Mouse (Mus musculus): ENCODE measurements at regions not wholly inside any gene's neighbourhood (a gene's known extent, or its start where the extent isn't known, plus 50 kb on each side); places are given as distances from the start of the nearest gene placed in this dataset.

DNA sequence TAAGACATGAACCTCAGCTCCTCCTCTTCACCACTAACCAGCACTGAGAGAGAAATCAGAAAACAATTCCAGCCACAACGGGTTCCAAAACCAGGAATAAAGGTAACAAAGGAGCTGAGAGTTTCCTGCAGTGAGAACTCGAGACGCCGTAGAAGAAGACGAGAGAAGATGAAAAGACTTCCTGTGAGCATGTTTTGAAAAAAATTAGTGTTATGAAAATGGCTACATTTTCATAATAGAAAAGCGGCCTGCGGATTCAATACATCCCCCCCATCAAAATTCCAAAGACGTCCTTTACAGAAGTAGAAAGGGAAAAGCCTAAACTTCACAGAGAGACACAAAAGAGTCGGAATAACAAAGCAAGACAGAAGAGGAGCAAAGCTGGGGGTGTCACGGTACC, 193.6 kb upstream of the A430005L14Rik start:
- no peak overlapping the region for H3K4me3 ChIP-seq (ENCODE audit: control insufficient read depth in 1 of 2, insufficient read depth in 1 of 2, low read depth in 1 of 2, low read length in 2 of 2)
- 80% methylated on average over 10 of the region's 10 CpGs for WGBS
- ATAC-seq (ENCODE audit: insufficient number of reproducible peaks, insufficient read depth, low FRiP score, low read depth): no peak

DNA sequence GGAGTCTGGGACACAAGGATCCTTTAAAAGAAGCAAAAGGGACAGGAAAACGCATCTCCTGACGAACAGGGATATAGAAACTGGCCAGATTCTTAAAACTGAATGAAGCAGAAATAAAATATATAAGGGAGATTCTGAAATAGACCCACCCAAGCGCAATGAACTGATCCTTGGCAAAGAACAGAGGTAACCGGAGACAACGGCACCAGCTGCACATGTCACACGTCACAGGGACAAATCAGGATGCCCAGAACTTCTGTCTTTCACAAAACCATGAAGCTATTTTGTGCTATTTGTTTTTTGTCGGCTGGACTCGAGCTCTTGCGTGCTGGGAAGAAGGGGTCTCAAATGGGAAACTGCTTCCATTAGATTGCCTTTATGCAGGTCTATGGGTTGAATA, 189.3 kb upstream of the A430005L14Rik start:
- H3K4me1 ChIP-seq (ENCODE audit: control insufficient read depth in 2 of 2, insufficient read depth in 2 of 2, low read length in 2 of 2): peaks cover 0 to 6% of the 10 kb centered on the region in 2 experiments; a peak in 1 of 4 replicates
- no peak overlapping the region for H3K27ac ChIP-seq (replicated peaks in 1 of 2; ENCODE audit: control insufficient read depth in 1 of 2, insufficient read depth in 1 of 2, low read depth in 2 of 2, low read length in 2 of 2)
- ATAC-seq (ENCODE audit: insufficient number of reproducible peaks, insufficient read depth, low FRiP score, low read depth): no peak
- H3K9ac ChIP-seq (ENCODE audit: low read length): no peak overlapping the region
- 81% methylated on average over 9 of the region's 9 CpGs for WGBS
- H3K4me2 ChIP-seq (ENCODE audit: low read length): no peak overlapping the region
- H3K36me3 ChIP-seq (ENCODE audit: control insufficient read depth, insufficient read depth, low read length): no peaks in the 10 kb centered on the region
- H3K27me3 ChIP-seq (ENCODE audit: control insufficient read depth, insufficient read depth, low read length): no peaks in the 10 kb centered on the region
- H3K4me3 ChIP-seq (ENCODE audit: control insufficient read depth in 1 of 2, insufficient read depth in 1 of 2, low read depth in 1 of 2, low read length in 2 of 2): no peak overlapping the region
- no peaks in the 10 kb centered on the region for H3K9me3 ChIP-seq (ENCODE audit: control insufficient read depth, low read length)

More for the DNA sequence above, 193.6 kb upstream of the A430005L14Rik start:
- no peak overlapping the region for H3K27ac ChIP-seq (replicated peaks in 1 of 2; ENCODE audit: control insufficient read depth in 1 of 2, insufficient read depth in 1 of 2, low read depth in 2 of 2, low read length in 2 of 2)
- H3K36me3 ChIP-seq (ENCODE audit: control insufficient read depth, insufficient read depth, low read length): no peaks in the 10 kb centered on the region
- no peaks in the 10 kb centered on the region for H3K27me3 ChIP-seq (ENCODE audit: control insufficient read depth, insufficient read depth, low read length)
- H3K4me1 ChIP-seq (ENCODE audit: control insufficient read depth in 2 of 2, insufficient read depth in 2 of 2, low read length in 2 of 2): 0 out of 4 replicates have a peak, but pooled peaks cover 0 to 2% of the 10 kb centered on the region in 2 experiments
- no peaks in the 10 kb centered on the region for H3K9me3 ChIP-seq (ENCODE audit: control insufficient read depth, low read length)
- no peak overlapping the region for H3K4me2 ChIP-seq (ENCODE audit: low read length)
- H3K9ac ChIP-seq (ENCODE audit: low read length): no peak overlapping the region

DNA sequence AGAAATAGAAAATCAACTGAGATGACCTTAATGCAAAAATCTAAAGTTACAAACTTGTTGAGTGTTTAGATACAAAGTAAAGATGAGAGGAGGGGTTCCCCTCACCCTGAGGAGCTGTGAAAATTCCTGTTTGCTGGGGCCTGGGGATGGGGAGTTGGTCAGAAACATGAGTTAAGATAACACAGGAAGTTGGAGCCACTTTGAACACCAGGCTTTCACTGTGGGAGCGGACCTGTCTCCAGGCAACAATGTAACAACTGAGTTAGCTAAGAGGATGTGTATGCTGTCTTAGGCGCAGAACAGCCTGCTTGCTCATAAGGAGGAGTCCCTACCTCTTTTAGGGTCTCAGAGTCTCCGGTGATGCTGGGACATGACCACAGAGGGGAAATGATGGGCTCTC, 188.7 kb upstream of the A430005L14Rik start:
- WGBS: 10% methylated on average over 3 of the region's 3 CpGs

DNA sequence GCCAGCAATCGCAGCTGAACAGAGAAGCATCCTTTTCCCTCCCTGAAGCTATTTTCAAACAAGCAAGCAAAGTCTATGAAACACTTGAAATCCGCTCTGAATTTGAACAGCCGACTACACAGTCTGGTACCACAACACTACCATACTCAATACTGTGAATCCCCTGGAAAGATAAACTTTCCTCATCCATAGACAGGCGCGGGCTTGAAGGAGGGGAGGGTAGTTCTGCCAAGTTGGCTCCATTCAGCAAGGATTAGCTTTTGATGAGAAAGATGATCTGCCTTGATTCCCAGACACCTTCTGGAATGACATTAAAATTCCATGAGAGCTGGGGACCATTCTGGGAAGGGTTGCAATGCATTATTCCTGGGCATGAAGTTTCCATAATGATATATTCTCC, 186.4 kb upstream of the A430005L14Rik start:
- 76% methylated on average over 5 of the region's 5 CpGs for WGBS
- no peak for ATAC-seq (ENCODE audit: insufficient number of reproducible peaks, insufficient read depth, low FRiP score, low read depth)

More for the DNA sequence above, 188.7 kb upstream of the A430005L14Rik start:
- Histone ChIP-seq H3K36me3 (ENCODE audit: control insufficient read depth, insufficient read depth, low read length) (no peaks in the 10 kb centered on the region), H3K27me3 (ENCODE audit: control insufficient read depth, insufficient read depth, low read length) (no peaks in the 10 kb centered on the region), H3K4me1 (ENCODE audit: control insufficient read depth in 2 of 2, insufficient read depth in 2 of 2, low read length in 2 of 2) (peaks cover 0 to 6% of the 10 kb centered on the region in 2 experiments; a peak in 1 of 4 replicates), H3K9me3 (ENCODE audit: control insufficient read depth, low read length) (peaks cover 2% of the 10 kb centered on the region; the same call in 1 of the 2 replicates), H3K9ac (ENCODE audit: low read length) (no peak overlapping the region), H3K4me3 (ENCODE audit: control insufficient read depth in 1 of 2, insufficient read depth in 1 of 2, low read depth in 1 of 2, low read length in 2 of 2) (no peak overlapping the region), H3K4me2 (ENCODE audit: low read length) (no peak overlapping the region), H3K27ac (replicated peaks in 1 of 2; ENCODE audit: control insufficient read depth in 1 of 2, insufficient read depth in 1 of 2, low read depth in 2 of 2, low read length in 2 of 2) (no peak overlapping the region)
- ATAC-seq (ENCODE audit: insufficient number of reproducible peaks, insufficient read depth, low FRiP score, low read depth): no peak

DNA sequence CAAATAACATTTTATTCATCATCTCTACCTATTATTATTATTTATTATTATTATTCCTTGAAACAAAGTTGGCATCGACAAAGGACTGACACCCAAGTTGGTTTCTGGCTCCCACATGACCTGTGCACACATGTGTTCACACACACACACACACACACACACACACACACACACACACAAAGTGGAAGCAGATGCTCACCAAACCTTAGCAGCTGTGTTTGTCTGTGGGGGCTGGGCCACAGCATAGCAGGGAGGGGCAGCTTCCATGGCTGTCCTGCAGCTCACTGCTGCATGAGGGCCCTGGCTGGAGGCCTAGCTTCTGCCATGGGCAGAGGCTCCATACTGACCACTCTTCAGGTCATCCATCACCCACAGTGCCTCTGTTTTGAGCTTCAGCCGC, 176.5 kb upstream of the A430005L14Rik start:
- peaks cover 3% of the 10 kb centered on the region; the same call in 1 of the 2 replicates for H3K9me3 ChIP-seq (ENCODE audit: control insufficient read depth, low read length)
- 86% methylated on average over 2 of the region's 2 CpGs for WGBS
- no peak overlapping the region for H3K4me3 ChIP-seq (ENCODE audit: control insufficient read depth in 1 of 2, insufficient read depth in 1 of 2, low read depth in 1 of 2, low read length in 2 of 2)
- no peak overlapping the region for H3K27ac ChIP-seq (replicated peaks in 1 of 2; ENCODE audit: control insufficient read depth in 1 of 2, insufficient read depth in 1 of 2, low read depth in 2 of 2, low read length in 2 of 2)
- H3K36me3 ChIP-seq (ENCODE audit: control insufficient read depth, insufficient read depth, low read length): no peaks in the 10 kb centered on the region
- no peak for ATAC-seq (ENCODE audit: insufficient number of reproducible peaks, insufficient read depth, low FRiP score, low read depth)
- no peaks in the 10 kb centered on the region for H3K4me1 ChIP-seq (ENCODE audit: control insufficient read depth in 2 of 2, insufficient read depth in 2 of 2, low read length in 2 of 2)
- H3K9ac ChIP-seq (ENCODE audit: low read length): no peak overlapping the region
- H3K4me2 ChIP-seq (ENCODE audit: low read length): no peak overlapping the region
- H3K27me3 ChIP-seq (ENCODE audit: control insufficient read depth, insufficient read depth, low read length): no peaks in the 10 kb centered on the region

More for the DNA sequence above, 186.4 kb upstream of the A430005L14Rik start:
- H3K4me1 ChIP-seq (ENCODE audit: control insufficient read depth in 2 of 2, insufficient read depth in 2 of 2, low read length in 2 of 2): peaks cover 0 to 6% of the 10 kb centered on the region in 2 experiments; a peak in 1 of 4 replicates
- no peak overlapping the region for H3K9ac ChIP-seq (ENCODE audit: low read length)
- no peak overlapping the region for H3K4me3 ChIP-seq (ENCODE audit: control insufficient read depth in 1 of 2, insufficient read depth in 1 of 2, low read depth in 1 of 2, low read length in 2 of 2)
- no peaks in the 10 kb centered on the region for H3K27me3 ChIP-seq (ENCODE audit: control insufficient read depth, insufficient read depth, low read length)
- no peaks in the 10 kb centered on the region for H3K36me3 ChIP-seq (ENCODE audit: control insufficient read depth, insufficient read depth, low read length)
- no peak overlapping the region for H3K4me2 ChIP-seq (ENCODE audit: low read length)
- H3K27ac ChIP-seq (replicated peaks in 1 of 2; ENCODE audit: control insufficient read depth in 1 of 2, insufficient read depth in 1 of 2, low read depth in 2 of 2, low read length in 2 of 2): no peak overlapping the region
- H3K9me3 ChIP-seq (ENCODE audit: control insufficient read depth, low read length): peaks cover 8% of the 10 kb centered on the region

DNA sequence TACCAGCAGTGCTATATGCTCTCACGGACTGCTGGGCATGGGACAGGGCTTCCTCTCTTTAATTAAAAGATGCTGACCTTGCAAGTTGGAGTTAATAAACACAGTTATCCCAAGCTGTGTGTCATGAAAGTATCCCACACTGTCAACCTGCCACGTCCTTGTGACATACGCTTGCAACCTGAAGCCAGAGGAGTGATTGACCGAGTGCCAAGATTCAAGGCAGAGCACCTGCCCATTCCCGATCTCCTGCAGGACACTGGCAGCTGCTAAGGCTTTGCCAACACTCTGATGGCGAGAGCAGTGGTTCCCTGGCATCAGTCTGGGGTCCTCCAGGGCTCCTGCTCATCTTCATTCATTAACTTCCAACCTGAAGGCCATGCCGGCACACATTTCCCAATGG, 175.8 kb upstream of the A430005L14Rik start:
- Histone ChIP-seq H3K27me3 (ENCODE audit: control insufficient read depth, insufficient read depth, low read length) (no peaks in the 10 kb centered on the region), H3K4me3 (ENCODE audit: control insufficient read depth in 1 of 2, insufficient read depth in 1 of 2, low read depth in 1 of 2, low read length in 2 of 2) (no peak overlapping the region), H3K4me1 (ENCODE audit: control insufficient read depth in 2 of 2, insufficient read depth in 2 of 2, low read length in 2 of 2) (no peaks in the 10 kb centered on the region), H3K4me2 (ENCODE audit: low read length) (no peak overlapping the region), H3K9me3 (ENCODE audit: control insufficient read depth, low read length) (peaks cover 3% of the 10 kb centered on the region; the same call in 1 of the 2 replicates), H3K9ac (ENCODE audit: low read length) (no peak overlapping the region), H3K36me3 (ENCODE audit: control insufficient read depth, insufficient read depth, low read length) (no peaks in the 10 kb centered on the region), H3K27ac (replicated peaks in 1 of 2; ENCODE audit: control insufficient read depth in 1 of 2, insufficient read depth in 1 of 2, low read depth in 2 of 2, low read length in 2 of 2) (no peak overlapping the region)
- no peak for ATAC-seq (ENCODE audit: insufficient number of reproducible peaks, insufficient read depth, low FRiP score, low read depth)
- 74% methylated on average over 7 of the region's 7 CpGs for WGBS

DNA sequence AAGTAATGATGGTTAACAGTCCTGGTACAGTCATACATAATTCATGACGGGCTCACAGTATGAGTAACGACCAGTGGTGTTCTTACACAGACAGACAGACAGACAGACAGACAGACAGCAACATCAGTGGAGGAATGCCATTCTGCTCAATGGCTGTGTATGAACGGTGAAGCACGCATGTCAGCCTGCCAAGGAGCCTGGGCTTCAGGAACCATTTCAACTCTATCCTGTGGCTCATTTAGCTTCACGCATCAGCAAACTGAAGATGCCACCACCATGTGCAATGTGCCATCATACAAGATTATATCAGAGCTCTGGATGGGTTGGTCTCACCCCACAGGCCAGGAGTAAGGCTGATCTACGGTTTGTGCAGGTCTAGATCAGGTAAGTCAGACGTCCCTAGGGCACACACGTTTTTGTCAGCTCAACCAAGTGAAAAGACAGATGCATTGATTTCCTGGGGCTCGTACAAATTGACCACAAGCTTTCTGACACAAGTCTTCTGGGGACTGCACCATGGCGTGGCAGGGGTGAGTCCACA, 175.0 kb upstream of the A430005L14Rik start:
- WGBS: 75% methylated on average over 10 of the region's 10 CpGs
- Histone ChIP-seq H3K4me1 (ENCODE audit: control insufficient read depth in 2 of 2, insufficient read depth in 2 of 2, low read length in 2 of 2) (no peaks in the 10 kb centered on the region), H3K27ac (replicated peaks in 1 of 2; ENCODE audit: control insufficient read depth in 1 of 2, insufficient read depth in 1 of 2, low read depth in 2 of 2, low read length in 2 of 2) (no peak overlapping the region), H3K27me3 (ENCODE audit: control insufficient read depth, insufficient read depth, low read length) (no peaks in the 10 kb centered on the region), H3K4me2 (ENCODE audit: low read length) (no peak overlapping the region), H3K4me3 (ENCODE audit: control insufficient read depth in 1 of 2, insufficient read depth in 1 of 2, low read depth in 1 of 2, low read length in 2 of 2) (no peak overlapping the region), H3K9me3 (ENCODE audit: control insufficient read depth, low read length) (peaks cover 3% of the 10 kb centered on the region; the same call in 1 of the 2 replicates), H3K9ac (ENCODE audit: low read length) (no peak overlapping the region), H3K36me3 (ENCODE audit: control insufficient read depth, insufficient read depth, low read length) (no peaks in the 10 kb centered on the region)
- ATAC-seq (ENCODE audit: insufficient number of reproducible peaks, insufficient read depth, low FRiP score, low read depth): no peak

DNA sequence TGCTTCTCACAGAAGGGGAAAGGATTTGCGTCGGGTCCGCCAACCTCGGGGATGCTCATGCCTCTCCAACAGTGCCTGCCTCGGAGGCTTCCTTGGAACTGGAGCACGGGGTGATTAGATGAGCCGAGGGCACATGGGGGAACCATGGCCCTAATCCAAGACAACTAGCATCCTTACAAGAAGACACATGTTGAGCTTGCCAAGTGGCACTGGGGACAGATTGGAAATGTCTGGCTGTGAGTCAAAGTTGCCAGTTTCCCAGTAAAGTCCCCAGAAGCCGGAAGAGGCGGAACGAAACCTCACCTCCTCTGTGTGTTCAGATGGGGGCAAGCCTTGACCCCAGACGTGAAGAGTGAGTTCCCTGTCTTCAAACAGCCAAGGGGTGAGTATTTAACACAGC, 172.6 kb upstream of the A430005L14Rik start:
- WGBS: 83% methylated on average over 11 of the region's 11 CpGs
- no peak for ATAC-seq (ENCODE audit: insufficient number of reproducible peaks, insufficient read depth, low FRiP score, low read depth)
- Histone ChIP-seq H3K9ac (ENCODE audit: low read length) (no peak overlapping the region), H3K4me1 (ENCODE audit: control insufficient read depth in 2 of 2, insufficient read depth in 2 of 2, low read length in 2 of 2) (no peaks in the 10 kb centered on the region), H3K9me3 (ENCODE audit: control insufficient read depth, low read length) (no peaks in the 10 kb centered on the region), H3K27me3 (ENCODE audit: control insufficient read depth, insufficient read depth, low read length) (no peaks in the 10 kb centered on the region), H3K27ac (replicated peaks in 1 of 2; ENCODE audit: control insufficient read depth in 1 of 2, insufficient read depth in 1 of 2, low read depth in 2 of 2, low read length in 2 of 2) (no peak overlapping the region), H3K4me3 (ENCODE audit: control insufficient read depth in 1 of 2, insufficient read depth in 1 of 2, low read depth in 1 of 2, low read length in 2 of 2) (no peak overlapping the region), H3K36me3 (ENCODE audit: control insufficient read depth, insufficient read depth, low read length) (no peaks in the 10 kb centered on the region), H3K4me2 (ENCODE audit: low read length) (no peak overlapping the region)

All from heart, embryonic 14.5 days (tissue).